Mouse (Mus musculus) C2C12 (cell line): ENCODE measurements around the gene Nfix. TPM values are rescaled to one million over a fixed set of nuclear protein-coding genes. Genes with fewer than 3 reads are reported as not detected.

Experiments
- H3K27me3 ChIP-seq: one replicate; pipeline ENCODE4 v1.6.1; 2011; ENCODE audit not compliant: control insufficient read depth, insufficient read depth, insufficient read length
- H3K36me3 ChIP-seq: one replicate; pipeline ENCODE4 v1.6.1; 2011; ENCODE audit not compliant: control insufficient read depth, insufficient read depth
- H3K4me3 ChIP-seq: one replicate; pipeline ENCODE4 v1.5.1; 2011; ENCODE audit warnings: mild to moderate bottlenecking, control low read depth; ENCODE audit not compliant: poor library complexity, insufficient read depth, severe bottlenecking
- H3K79me2 ChIP-seq: one replicate; pipeline ENCODE4 v1.6.1; 2011; ENCODE audit not compliant: control insufficient read depth, insufficient read depth
- H3K79me3 ChIP-seq: one replicate; pipeline ENCODE4 v1.6.1; 2011; ENCODE audit warnings: low read depth, control low read depth
- H3ac ChIP-seq: one replicate; pipeline ENCODE3; 2011; ENCODE audit warnings: low read depth; ENCODE audit not compliant: control insufficient read depth, insufficient read length
- CEBPB ChIP-seq: IDR thresholded peaks from one replicate; pipeline ENCODE4 v1.6.1; 2011; ENCODE audit warnings: low read depth, mild to moderate bottlenecking, control low read depth, moderate library complexity
- CTCF ChIP-seq: IDR thresholded peaks from one replicate; pipeline ENCODE4 v1.5.1; 2011; ENCODE audit not compliant: control insufficient read depth, insufficient read depth, insufficient read length
- FOSL1 ChIP-seq: IDR thresholded peaks from one replicate; pipeline ENCODE4 v1.8.0; 2011; ENCODE audit warnings: mild to moderate bottlenecking, low read length; ENCODE audit not compliant: poor library complexity, insufficient read depth, severe bottlenecking
- MAX ChIP-seq: IDR thresholded peaks from one replicate; pipeline ENCODE4 v1.6.1; 2011; ENCODE audit warnings: mild to moderate bottlenecking, control low read depth
- MYOD1 ChIP-seq: IDR thresholded peaks from one replicate; pipeline ENCODE4 v1.6.1; 2011; ENCODE audit warnings: low read depth; ENCODE audit not compliant: control insufficient read depth, insufficient read length
- MYOG ChIP-seq: IDR thresholded peaks from one replicate; pipeline ENCODE4 v1.6.1; 2011; ENCODE audit not compliant: control insufficient read depth, insufficient read length; ENCODE audit errors: extremely low read depth
- USF1 ChIP-seq: IDR thresholded peaks from one replicate; pipeline ENCODE4 v1.6.1; 2011; ENCODE audit warnings: low read depth, mild to moderate bottlenecking, control low read depth, moderate library complexity
- polyA plus RNA-seq: library from polyadenylated mRNA; unstranded; fragments of >200 nt; fragmentation: generic; extraction: Trizol; gene quantifications from one replicate; pipeline ENCODE4 v1.2.1, GENCODE M21; 2012; ENCODE audit warnings: missing spikeins

Nfix gene
- polyA plus RNA-seq, 1 experiment: 50.7 TPM

- Histone ChIP-seq H3K79me2 (peaks cover 100% of the 10 kb centered on the region), H3K27me3 (no peaks in the 10 kb centered on the region), H3K79me3 (peaks cover 76% of the 10 kb centered on the region), H3K4me3 (no peak overlapping the region), H3ac (peak overlapping the region; percentile 27), H3K36me3 (no peaks in the 10 kb centered on the region)
- no peak for TF ChIP-seq CEBPB
- TF ChIP-seq FOSL1: no peak
- no peak for TF ChIP-seq MYOG
- TF ChIP-seq USF1: no peak
- no peak for TF ChIP-seq CTCF
- TF ChIP-seq MYOD1: no peak
- no peak for TF ChIP-seq MAX
Measured at GRCm38 (mm10) chr8:84784681-84785505, 15.3 kb downstream of the Nfix start.

- Histone ChIP-seq H3ac (peak overlapping the region; percentile 58), H3K79me3 (peaks cover 75% of the 10 kb centered on the region), H3K79me2 (peaks cover 100% of the 10 kb centered on the region), H3K4me3 (no peak overlapping the region), H3K27me3 (no peaks in the 10 kb centered on the region), H3K36me3 (no peaks in the 10 kb centered on the region)
- TF ChIP-seq MYOD1: no peak
Measured at GRCm38 (mm10) chr8:84783919-84784581, 16.1 kb downstream of the Nfix start.

- H3K27me3 ChIP-seq: no peaks in the 10 kb centered on the region
- TF ChIP-seq MYOD1 (no peak), MAX (no peak), FOSL1 (no peak), CTCF (no peak), CEBPB (no peak), USF1 (no peak), MYOG (no peak)
- peaks cover 73% of the 10 kb centered on the region for H3K79me3 ChIP-seq
- no peak overlapping the region for H3ac ChIP-seq
- H3K36me3 ChIP-seq: no peaks in the 10 kb centered on the region
- peaks cover 100% of the 10 kb centered on the region for H3K79me2 ChIP-seq
- no peak overlapping the region for H3K4me3 ChIP-seq
Measured at GRCm38 (mm10) chr8:84783198-84783918, 16.8 kb downstream of the Nfix start.

GRCm38 (mm10) chr8:84782680-84783079 is 17.5 kb downstream of the Nfix start:
- H3K79me2 ChIP-seq: peaks cover 100% of the 10 kb centered on the region
- no peak overlapping the region for H3ac ChIP-seq
- TF ChIP-seq FOSL1: no peak
- no peak for TF ChIP-seq CTCF
- TF ChIP-seq MYOD1: no peak
- TF ChIP-seq MYOG: no peak
- TF ChIP-seq USF1: no peak
- no peak for TF ChIP-seq MAX
- no peak overlapping the region for H3K4me3 ChIP-seq
- H3K36me3 ChIP-seq: no peaks in the 10 kb centered on the region
- H3K79me3 ChIP-seq: peaks cover 66% of the 10 kb centered on the region
- no peaks in the 10 kb centered on the region for H3K27me3 ChIP-seq

GRCm38 (mm10) chr8:84781686-84782505 is 18.2 kb downstream of the Nfix start:
- no peak overlapping the region for H3K4me3 ChIP-seq
- H3K27me3 ChIP-seq: no peaks in the 10 kb centered on the region
- H3ac ChIP-seq: no peak overlapping the region
- no peak for TF ChIP-seq MAX
- H3K79me2 ChIP-seq: peaks cover 100% of the 10 kb centered on the region
- peaks cover 69% of the 10 kb centered on the region for H3K79me3 ChIP-seq
- H3K36me3 ChIP-seq: no peaks in the 10 kb centered on the region
